Mouse (Mus musculus): Measurements from ENCODE around the gene Ces2b. TPM values are rescaled to one million over a fixed set of nuclear protein-coding genes. Genes with fewer than 3 reads are reported as not detected.

Gene Ces2b
- total RNA-seq, 2 experiments from 2014 or later = 0.22 to 0.28 TPM

Other genes starting within 250 kb of the Ces2b start
- gene Pdp2, start 240.1 kb upstream of the Ces2b start, total RNA-seq (2021) = 10 to 100 TPM; 28.1 to 29.8 TPM
- gene Cdh16, start 207.2 kb upstream of the Ces2b start, total RNA-seq (2021) = 1 to 10 TPM; 3.1 TPM
- gene Rrad, start 200.2 kb upstream of the Ces2b start, total RNA-seq (2021) = 100 to 1,000 TPM; 355 to 387 TPM
- 10 to 100 TPM; 61.2 to 67.6 TPM for gene Ciao2b, start 189.6 kb upstream of the Ces2b start, total RNA-seq (2021)
- gene Ces2a, start 97.6 kb upstream of the Ces2b start, total RNA-seq (2021) = not detected
- gene Ces2c, start 15.5 kb downstream of the Ces2b start, total RNA-seq (2021) = not detected
- 1 to 10 TPM; 1.2 to 1.5 TPM for gene Ces2e, start 94.7 kb downstream of the Ces2b start, total RNA-seq (2021)
- not detected for gene Ces2f, start 115.8 kb downstream of the Ces2b start, total RNA-seq (2021)
- gene Ces2g, start 130.1 kb downstream of the Ces2b start, total RNA-seq (2021) = 1 to 10 TPM; 2.9 to 4.1 TPM
- gene Ces2h, start 169.3 kb downstream of the Ces2b start, total RNA-seq (2021) = not detected
- not detected for gene Ces3a, start 217.0 kb downstream of the Ces2b start, total RNA-seq (2021)

Data from heart, postnatal 36 days (tissue).